Mouse (Mus musculus) C2C12 (cell line): ENCODE results near the gene Wasf1. TPM values are rescaled to one million over a fixed set of nuclear protein-coding genes. Genes with fewer than 3 reads are reported as not detected.

ENCODE experiments used
- H3K27me3 ChIP-seq: one replicate; pipeline ENCODE4 v1.6.1; 2011; ENCODE audit not compliant: control insufficient read depth, insufficient read depth, insufficient read length
- H3K36me3 ChIP-seq: one replicate; pipeline ENCODE4 v1.6.1; 2011; ENCODE audit not compliant: control insufficient read depth, insufficient read depth
- H3K4me3 ChIP-seq: one replicate; pipeline ENCODE4 v1.5.1; 2011; ENCODE audit warnings: mild to moderate bottlenecking, control low read depth; ENCODE audit not compliant: poor library complexity, insufficient read depth, severe bottlenecking
- H3K79me2 ChIP-seq: one replicate; pipeline ENCODE4 v1.6.1; 2011; ENCODE audit not compliant: control insufficient read depth, insufficient read depth
- H3K79me3 ChIP-seq: one replicate; pipeline ENCODE4 v1.6.1; 2011; ENCODE audit warnings: low read depth, control low read depth
- H3ac ChIP-seq: one replicate; pipeline ENCODE3; 2011; ENCODE audit warnings: low read depth; ENCODE audit not compliant: control insufficient read depth, insufficient read length
- CEBPB ChIP-seq: IDR thresholded peaks from one replicate; pipeline ENCODE4 v1.6.1; 2011; ENCODE audit warnings: low read depth, mild to moderate bottlenecking, control low read depth, moderate library complexity
- CTCF ChIP-seq: IDR thresholded peaks from one replicate; pipeline ENCODE4 v1.5.1; 2011; ENCODE audit not compliant: control insufficient read depth, insufficient read depth, insufficient read length
- FOSL1 ChIP-seq: IDR thresholded peaks from one replicate; pipeline ENCODE4 v1.8.0; 2011; ENCODE audit warnings: mild to moderate bottlenecking, low read length; ENCODE audit not compliant: poor library complexity, insufficient read depth, severe bottlenecking
- MAX ChIP-seq: IDR thresholded peaks from one replicate; pipeline ENCODE4 v1.6.1; 2011; ENCODE audit warnings: mild to moderate bottlenecking, control low read depth
- MYOD1 ChIP-seq: IDR thresholded peaks from one replicate; pipeline ENCODE4 v1.6.1; 2011; ENCODE audit warnings: low read depth; ENCODE audit not compliant: control insufficient read depth, insufficient read length
- MYOG ChIP-seq: IDR thresholded peaks from one replicate; pipeline ENCODE4 v1.6.1; 2011; ENCODE audit not compliant: control insufficient read depth, insufficient read length; ENCODE audit errors: extremely low read depth
- USF1 ChIP-seq: IDR thresholded peaks from one replicate; pipeline ENCODE4 v1.6.1; 2011; ENCODE audit warnings: low read depth, mild to moderate bottlenecking, control low read depth, moderate library complexity
- polyA plus RNA-seq: library from polyadenylated mRNA; unstranded; fragments of >200 nt; fragmentation: generic; extraction: Trizol; gene quantifications from one replicate; pipeline ENCODE4 v1.2.1, GENCODE M21; 2012; ENCODE audit warnings: missing spikeins

Wasf1 gene
- polyA plus RNA-seq, 1 experiment, result 9.2 TPM

DNA sequence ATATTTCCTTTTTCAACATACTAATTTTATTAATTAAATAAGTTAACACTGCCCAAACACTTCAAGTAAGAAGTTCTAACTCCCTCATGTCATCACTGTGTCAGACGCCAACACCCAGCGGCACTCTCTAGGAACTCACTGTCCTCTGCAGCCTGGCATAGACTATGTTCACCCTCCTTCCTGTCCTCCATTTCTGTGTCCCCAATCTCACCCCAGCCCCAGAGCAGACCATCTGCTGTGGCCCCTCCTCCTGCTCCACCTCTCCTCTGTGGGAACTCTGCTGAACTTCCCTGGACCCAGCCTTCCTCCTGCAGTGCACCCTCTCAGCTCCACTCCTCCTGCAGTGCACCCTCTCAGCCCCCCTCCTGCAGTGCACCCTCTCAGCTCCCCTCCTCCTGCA is 15.2 kb upstream of the Wasf1 start:
- peaks cover 33% of the 10 kb centered on the region for H3K36me3 ChIP-seq
- H3K79me3 ChIP-seq, result peaks cover 41% of the 10 kb centered on the region
- TF ChIP-seq FOSL1 (no peak), MAX (no peak), CTCF (no peak), CEBPB (no peak), MYOG (no peak), USF1 (no peak), MYOD1 (no peak)
- H3K79me2 ChIP-seq, result peaks cover 65% of the 10 kb centered on the region
- no peaks in the 10 kb centered on the region for H3K27me3 ChIP-seq
- no peak overlapping the region for H3K4me3 ChIP-seq
- no peak overlapping the region for H3ac ChIP-seq

DNA sequence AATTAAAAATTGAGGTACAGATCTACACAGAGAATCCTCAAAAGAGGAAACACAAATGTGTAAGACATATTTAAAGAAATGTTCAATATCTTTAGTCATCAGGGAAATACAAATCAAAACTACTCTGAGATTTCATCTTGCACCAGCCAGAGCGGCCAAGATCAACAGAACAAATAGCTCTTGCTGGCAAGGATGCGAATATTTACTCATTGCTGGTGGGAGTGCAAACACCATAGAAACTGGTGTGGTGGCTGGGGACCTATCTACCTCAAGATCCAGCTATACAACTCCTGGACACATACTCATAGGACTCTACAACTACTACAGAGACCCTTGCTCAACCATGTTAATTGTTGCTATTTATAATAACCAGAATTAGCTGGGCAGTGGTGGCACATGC is 12.0 kb upstream of the Wasf1 start:
- TF ChIP-seq CTCF (no peak), FOSL1 (no peak), USF1 (no peak), MYOD1 (no peak), MYOG (no peak), CEBPB (no peak), MAX (no peak)
- H3K79me3 ChIP-seq, result peaks cover 64% of the 10 kb centered on the region
- H3ac ChIP-seq, result no peak overlapping the region
- H3K79me2 ChIP-seq, result peaks cover 97% of the 10 kb centered on the region
- H3K36me3 ChIP-seq, result peaks cover 8% of the 10 kb centered on the region
- H3K4me3 ChIP-seq, result no peak overlapping the region
- H3K27me3 ChIP-seq, result no peaks in the 10 kb centered on the region

DNA sequence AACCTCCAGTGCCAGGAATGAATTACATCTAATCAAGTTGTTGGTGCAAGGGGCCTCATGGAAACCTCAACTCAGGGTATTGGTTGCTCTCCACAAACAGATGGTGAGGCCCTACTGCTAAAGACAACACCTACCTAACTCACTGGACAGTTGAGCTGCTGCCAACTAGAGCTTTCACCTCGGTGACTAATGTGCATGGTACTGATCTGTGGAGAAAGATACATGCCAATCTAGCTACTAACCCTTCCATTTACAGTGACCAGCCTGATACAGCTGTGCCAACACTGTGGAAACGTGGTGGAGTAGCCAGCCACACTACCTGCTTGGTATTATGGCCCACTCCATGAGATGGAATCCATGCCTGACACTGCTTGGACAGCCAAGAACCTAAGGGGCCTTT is 11.2 kb upstream of the Wasf1 start:
- TF ChIP-seq CEBPB, result no peak
- TF ChIP-seq CTCF, result no peak
- TF ChIP-seq MAX, result peak; percentile 83
- no peak for TF ChIP-seq MYOG
- TF ChIP-seq USF1, result no peak
- peak; percentile 19 for TF ChIP-seq FOSL1
- TF ChIP-seq MYOD1, result peak; percentile 81
- H3K79me2 ChIP-seq, result peaks cover 100% of the 10 kb centered on the region

DNA sequence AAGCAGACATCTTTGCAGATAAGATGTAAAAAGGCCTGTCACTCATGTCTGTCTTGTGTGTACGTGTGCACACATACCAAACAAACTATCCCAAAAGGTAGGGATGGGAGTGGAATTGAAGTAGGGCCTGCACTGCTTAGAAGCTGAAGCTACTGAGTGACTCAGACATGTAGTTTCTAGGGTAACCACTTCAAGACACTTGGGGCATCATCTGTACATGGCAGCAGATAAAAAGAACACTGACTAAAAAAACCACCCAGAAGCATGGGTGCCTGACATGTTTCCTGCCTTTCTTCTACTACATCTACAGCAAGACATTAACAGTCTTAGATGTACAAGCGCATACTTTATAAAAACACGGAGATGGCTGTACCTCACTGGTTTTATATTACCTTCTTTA is 5.0 kb upstream of the Wasf1 start:
- H3K36me3 ChIP-seq, result peaks cover 19% of the 10 kb centered on the region
- H3K27me3 ChIP-seq, result no peaks in the 10 kb centered on the region
- peaks cover 97% of the 10 kb centered on the region for H3K79me2 ChIP-seq
- TF ChIP-seq CTCF, result no peak
- no peak for TF ChIP-seq MYOG
- no peak for TF ChIP-seq MYOD1
- H3K79me3 ChIP-seq, result peaks cover 92% of the 10 kb centered on the region
- H3ac ChIP-seq, result no peak overlapping the region
- no peak overlapping the region for H3K4me3 ChIP-seq

More for the DNA sequence above, 11.2 kb upstream of the Wasf1 start:
- H3K4me3 ChIP-seq, result no peak overlapping the region
- H3ac ChIP-seq, result no peak overlapping the region
- H3K27me3 ChIP-seq, result no peaks in the 10 kb centered on the region
- peaks cover 71% of the 10 kb centered on the region for H3K79me3 ChIP-seq
- H3K36me3 ChIP-seq, result peaks cover 7% of the 10 kb centered on the region

DNA sequence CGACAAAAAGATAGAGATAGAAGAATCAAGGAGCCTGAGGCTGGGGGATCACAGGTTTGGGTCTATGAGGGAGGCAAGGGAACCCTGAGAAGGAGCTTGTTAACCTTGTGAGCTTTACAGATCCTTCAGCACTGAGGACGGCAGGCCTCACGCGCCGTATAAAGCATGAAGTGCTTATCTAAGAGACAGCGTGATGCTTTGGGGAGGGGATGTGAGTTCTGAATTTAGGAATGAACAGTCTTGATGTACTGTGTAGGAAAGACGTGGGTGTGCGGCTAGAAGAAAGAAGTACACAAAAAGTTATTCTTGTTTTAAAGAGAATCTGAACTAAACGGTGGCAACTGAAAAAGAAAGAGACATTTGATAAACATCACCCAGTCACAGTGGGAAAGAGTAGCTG is 3.3 kb upstream of the Wasf1 start:
- Histone ChIP-seq H3ac (no peak overlapping the region), H3K79me3 (peaks cover 79% of the 10 kb centered on the region), H3K79me2 (peaks cover 91% of the 10 kb centered on the region), H3K4me3 (no peak overlapping the region), H3K36me3 (peaks cover 19% of the 10 kb centered on the region), H3K27me3 (no peaks in the 10 kb centered on the region)
- TF ChIP-seq FOSL1 (no peak), MAX (no peak), CTCF (no peak), USF1 (no peak), MYOD1 (no peak), CEBPB (no peak), MYOG (no peak)

DNA sequence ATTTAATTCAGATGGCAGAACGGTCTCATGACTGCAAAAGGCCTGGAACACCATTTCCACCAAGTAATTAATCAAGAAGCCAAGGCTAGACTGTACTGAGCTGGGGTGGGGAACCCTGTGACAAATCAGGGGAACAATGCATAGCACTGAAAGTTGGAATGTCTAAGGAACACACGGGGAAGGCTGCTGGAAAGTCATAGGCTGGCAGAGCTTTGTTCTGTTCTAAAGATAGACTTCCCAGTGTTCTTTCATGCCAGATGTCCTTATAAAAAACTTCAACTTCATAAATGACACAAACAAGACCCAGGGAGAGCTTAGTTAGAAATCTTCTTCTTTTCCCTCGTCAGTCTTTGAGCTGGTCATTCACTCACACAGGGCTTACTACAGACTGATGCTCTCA is 2.0 kb upstream of the Wasf1 start:
- TF ChIP-seq CTCF (no peak), MYOD1 (no peak), FOSL1 (no peak)
- H3K79me3 ChIP-seq, result peaks cover 71% of the 10 kb centered on the region

More for the DNA sequence above, 2.0 kb upstream of the Wasf1 start:
- peaks cover 91% of the 10 kb centered on the region for H3K79me2 ChIP-seq
- H3K36me3 ChIP-seq, result peaks cover 19% of the 10 kb centered on the region
- H3ac ChIP-seq, result no peak overlapping the region
- no peak overlapping the region for H3K4me3 ChIP-seq
- H3K27me3 ChIP-seq, result no peaks in the 10 kb centered on the region
